Mouse (Mus musculus) stomach, postnatal 0 days (tissue): ENCODE measurements around the gene Cnnm4. TPM values are rescaled to one million over a fixed set of nuclear protein-coding genes. Genes with fewer than 3 reads are reported as not detected.

Source experiments
- ATAC-seq: fragments of 200-750 bp; cut with Nextera tagmentation; 2 replicates; pipeline ENCODE4 v1.8.0; 2017; ENCODE audit not compliant: low FRiP score, low TSS enrichment
- DNase-seq: peaks from one replicate; pipeline ENCODE4 v3.0.0-alpha.2; 2016; ENCODE audit warnings: low spot score
- H3K27ac ChIP-seq: fragments of 300-500 bp; sonication (generic); replicated peaks from 2 replicates; pipeline ENCODE4 v1.5.1; 2014; ENCODE audit warnings: mild to moderate bottlenecking, control low read depth
- H3K27me3 ChIP-seq: fragments of 300-500 bp; sonication (generic); 2 replicates; pipeline ENCODE4 v1.6.1; 2014; ENCODE audit warnings: low read length; ENCODE audit not compliant: control insufficient read depth, insufficient read depth
- H3K36me3 ChIP-seq: fragments of 300-500 bp; sonication (generic); 2 replicates; pipeline ENCODE4 v1.6.1; 2014; ENCODE audit warnings: low read length, mixed read lengths; ENCODE audit not compliant: control insufficient read depth, insufficient read depth
- H3K4me1 ChIP-seq: fragments of 300-500 bp; sonication (generic); replicated peaks from 2 replicates; pipeline ENCODE4 v1.6.1; 2014; ENCODE audit warnings: antibody characterized with exemption; ENCODE audit not compliant: control insufficient read depth, insufficient read depth
- H3K4me2 ChIP-seq: fragments of 300-500 bp; sonication (generic); replicated peaks from 2 replicates; pipeline ENCODE4 v1.6.1; 2014; ENCODE audit warnings: low read depth, mild to moderate bottlenecking, control low read depth, moderate library complexity
- H3K4me3 ChIP-seq: fragments of 300-500 bp; sonication (generic); 2 replicates; pipeline ENCODE4 v1.5.1; 2014; ENCODE audit warnings: low read depth, low read length, control low read depth
- H3K9ac ChIP-seq: fragments of 300-500 bp; sonication (generic); 2 replicates; pipeline ENCODE4 v1.6.1; 2014; ENCODE audit warnings: mild to moderate bottlenecking, low read length, control low read depth, mixed read lengths
- H3K9me3 ChIP-seq: fragments of 300-500 bp; sonication (generic); 2 replicates; pipeline ENCODE4 v1.6.1; 2016; ENCODE audit warnings: low read length; ENCODE audit not compliant: control insufficient read depth
- CTCF ChIP-seq: IDR thresholded peaks from 2 replicates; pipeline ENCODE4 v1.5.1; 2016; ENCODE audit warnings: antibody characterized with exemption, low read depth, mild to moderate bottlenecking, moderate library complexity
- EP300 ChIP-seq: optimal IDR thresholded peaks from 2 replicates; pipeline ENCODE3; 2016; ENCODE audit warnings: antibody characterized with exemption
- WGBS: fragments of 180-500 bp; shearing (Covaris S2); extraction: QIAGEN DNeasy Blood & Tissue Kit; methylation state at CpG from one replicate; pipeline ENCODE4 v1.1.7; 2014; 5-methylcytosine and 5-hydroxymethylcytosine counted together
- polyA plus RNA-seq: library from polyadenylated mRNA; unstranded; fragments of >200 nt; fragmentation: Nextera tagmentation; extraction: Ambion mirVana; gene quantifications from 2 replicates; pipeline ENCODE4 v1.2.1, GENCODE M21; 2015

Cnnm4 gene
- polyA plus RNA-seq, 1 experiment from 2014 or later, result 18.2 TPM

- ATAC-seq, result no peak
- no peak overlapping the region for H3K9ac ChIP-seq
- H3K27ac ChIP-seq, result no peak overlapping the region
- no peaks in the 10 kb centered on the region for H3K36me3 ChIP-seq
- no peak overlapping the region for H3K4me2 ChIP-seq
- DNase-seq, result no peak
- no peak for TF ChIP-seq CTCF
- no peak for TF ChIP-seq EP300
- no peak overlapping the region for H3K4me3 ChIP-seq
- no peaks in the 10 kb centered on the region for H3K9me3 ChIP-seq
- no peaks in the 10 kb centered on the region for H3K27me3 ChIP-seq
- WGBS, result 92% methylated on average over 9 of the region's 9 CpGs
- 0 out of 2 replicates have a peak, but pooled peaks cover under 1% of the 10 kb centered on the region for H3K4me1 ChIP-seq
Observed at GRCm38 (mm10) chr1:36487111-36487510, 15.7 kb downstream of the Cnnm4 start.

- DNase-seq (no peak), ATAC-seq (no peak)
- H3K9ac ChIP-seq, result no peak overlapping the region
- no peaks in the 10 kb centered on the region for H3K9me3 ChIP-seq
- no peaks in the 10 kb centered on the region for H3K36me3 ChIP-seq
- no peak overlapping the region for H3K27ac ChIP-seq
- no peak overlapping the region for H3K4me3 ChIP-seq
- H3K4me2 ChIP-seq, result no peak overlapping the region
- TF ChIP-seq EP300 (no peak), CTCF (no peak)
- H3K4me1 ChIP-seq, result 0 out of 2 replicates have a peak, but pooled peaks cover 4% of the 10 kb centered on the region
- 77% methylated on average over 6 of the region's 6 CpGs for WGBS
- no peaks in the 10 kb centered on the region for H3K27me3 ChIP-seq
Observed at GRCm38 (mm10) chr1:36489661-36490060, 18.2 kb downstream of the Cnnm4 start.

GRCm38 (mm10) chr1:36492416-36493139 is 21.2 kb downstream of the Cnnm4 start:
- DNase-seq, result peak; percentile 83
- Histone ChIP-seq H3K9me3 (no peaks in the 10 kb centered on the region), H3K36me3 (no peaks in the 10 kb centered on the region), H3K4me1 (0 out of 2 replicates have a peak, but pooled peaks cover 4% of the 10 kb centered on the region), H3K4me3 (no peak overlapping the region), H3K27me3 (no peaks in the 10 kb centered on the region), H3K27ac (peak overlapping the region; percentile 45; the same call in 1 of the 2 replicates), H3K4me2 (no peak overlapping the region), H3K9ac (peak overlapping the region; percentile 45; the same call in 1 of the 2 replicates)
- ATAC-seq, result peak; percentile 95
- TF ChIP-seq CTCF (peak; percentile 88), EP300 (no peak)
- 41% methylated on average over 9 of the region's 9 CpGs for WGBS

- Histone ChIP-seq H3K9me3 (no peaks in the 10 kb centered on the region), H3K36me3 (no peaks in the 10 kb centered on the region), H3K27ac (0 out of 2 replicates have a peak overlapping the region, but pooled peaks have one; percentile 18), H3K9ac (no peak overlapping the region), H3K4me1 (0 out of 2 replicates have a peak, but pooled peaks cover 4% of the 10 kb centered on the region), H3K4me3 (no peak overlapping the region), H3K4me2 (no peak overlapping the region), H3K27me3 (no peaks in the 10 kb centered on the region)
- no peak; the same call in 1 of the 2 replicates for ATAC-seq
- TF ChIP-seq EP300 (no peak), CTCF (no peak)
- no peak for DNase-seq
- WGBS, result 61% methylated on average over 6 of the region's 6 CpGs
Observed at GRCm38 (mm10) chr1:36493299-36493698, 21.9 kb downstream of the Cnnm4 start.

GRCm38 (mm10) chr1:36496719-36497118 is 25.3 kb downstream of the Cnnm4 start:
- H3K27ac ChIP-seq, result no peak overlapping the region
- no peaks in the 10 kb centered on the region for H3K27me3 ChIP-seq
- no peak overlapping the region for H3K4me2 ChIP-seq
- H3K9me3 ChIP-seq, result no peaks in the 10 kb centered on the region
- WGBS, result 58% methylated on average over 2 of the region's 2 CpGs
- H3K36me3 ChIP-seq, result peaks cover 2% of the 10 kb centered on the region; the same call in 1 of the 2 replicates
- ATAC-seq (no peak), DNase-seq (no peak)
- 0 out of 2 replicates have a peak, but pooled peaks cover 4% of the 10 kb centered on the region for H3K4me1 ChIP-seq
- no peak overlapping the region for H3K9ac ChIP-seq
- no peak overlapping the region for H3K4me3 ChIP-seq
- TF ChIP-seq CTCF (peak; percentile 64), EP300 (no peak)

GRCm38 (mm10) chr1:36497312-36497711 is 25.9 kb downstream of the Cnnm4 start:
- H3K9me3 ChIP-seq, result no peaks in the 10 kb centered on the region
- peaks cover 2% of the 10 kb centered on the region; the same call in 1 of the 2 replicates for H3K36me3 ChIP-seq
- 81% methylated on average over 2 of the region's 2 CpGs for WGBS
- DNase-seq (no peak), ATAC-seq (no peak)
- H3K4me1 ChIP-seq, result 0 out of 2 replicates have a peak, but pooled peaks cover 2% of the 10 kb centered on the region
- no peak for TF ChIP-seq CTCF
- TF ChIP-seq EP300, result no peak
- H3K27me3 ChIP-seq, result no peaks in the 10 kb centered on the region
- H3K4me2 ChIP-seq, result no peak overlapping the region
- H3K27ac ChIP-seq, result no peak overlapping the region
- H3K9ac ChIP-seq, result no peak overlapping the region
- H3K4me3 ChIP-seq, result no peak overlapping the region
